Mouse (Mus musculus): Measurements from ENCODE around the gene Cep128. TPM values are rescaled to one million over a fixed set of nuclear protein-coding genes. Genes with fewer than 3 reads are reported as not detected.

Cep128 gene
- total and polyA plus RNA-seq, 2 experiments = 0.67 to 1.2 TPM

DNA sequence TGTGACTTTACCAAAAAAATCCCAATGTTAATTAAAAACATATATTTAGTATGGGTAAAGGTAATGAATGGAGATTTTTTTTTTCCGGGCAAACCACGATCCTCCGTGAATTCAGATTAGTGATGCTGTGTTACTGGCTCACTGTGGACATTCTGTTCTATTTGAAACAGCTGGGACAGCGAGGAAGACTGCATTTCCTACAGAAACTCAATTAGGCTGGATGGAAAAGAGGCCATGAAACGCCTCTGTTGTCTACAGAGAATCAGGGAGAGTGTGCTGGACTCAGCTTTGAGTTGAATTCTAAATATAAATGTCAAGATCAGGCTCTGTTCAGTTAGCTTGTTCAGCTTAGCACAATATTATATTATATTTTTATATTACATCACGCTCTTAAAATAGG lies 369.1 kb downstream of the Cep128 start:
- Histone ChIP-seq H3K27me3 (ENCODE audit: control insufficient read depth, insufficient read depth, low read length) (no peaks in the 10 kb centered on the region), H3K4me1 (ENCODE audit: control insufficient read depth, insufficient read depth, low read length) (no peaks in the 10 kb centered on the region), H3K4me3 (ENCODE audit: insufficient read depth, low read depth, low read length) (no peak overlapping the region), H3K79me2 (ENCODE audit: control insufficient read depth, insufficient read depth, low read length) (no peaks in the 10 kb centered on the region), H3K36me3 (ENCODE audit: control insufficient read depth, insufficient read depth, low read length) (no peaks in the 10 kb centered on the region), H3K27ac (replicated peaks; ENCODE audit: insufficient read depth, low read depth, low read length) (no peak overlapping the region), H3K9ac (ENCODE audit: low read depth, low read length) (no peak overlapping the region)
- WGBS = 93% methylated on average over 6 of the region's 6 CpGs
- no peak for TF ChIP-seq CTCF (IDR thresholded peaks at IDR 0.05; ENCODE audit: low read depth, low read length)
- TF ChIP-seq POLR2A (IDR thresholded peaks at IDR 0.05; ENCODE audit: extremely low read depth, insufficient read depth, low read length) = no peak
- DNase-seq (ENCODE audit: extremely low read depth, low read depth, low spot score) = no peak

DNA sequence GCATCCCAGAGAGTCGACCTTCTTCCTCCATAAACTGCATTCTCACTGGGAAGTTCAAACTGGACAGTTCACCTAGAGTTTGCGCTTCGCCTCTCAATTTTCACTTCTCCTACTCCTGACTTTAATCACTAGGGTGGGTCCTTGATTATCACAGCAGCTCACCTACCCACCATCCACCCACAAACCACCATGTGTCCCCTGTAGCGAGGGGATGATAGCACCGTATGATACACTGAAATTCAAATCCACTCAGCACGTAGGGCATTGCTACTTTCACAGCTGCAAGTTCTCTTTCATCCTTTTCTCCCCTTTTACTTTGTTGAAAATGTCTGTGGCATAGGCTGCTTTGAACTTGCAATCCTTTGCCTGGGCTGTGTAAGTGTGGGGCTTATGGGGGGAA lies 371.2 kb downstream of the Cep128 start:
- no peak overlapping the region for H3K27ac ChIP-seq (replicated peaks; ENCODE audit: insufficient read depth, low read depth, low read length)
- H3K4me3 ChIP-seq (ENCODE audit: insufficient read depth, low read depth, low read length) = no peak overlapping the region
- DNase-seq (ENCODE audit: extremely low read depth, low read depth, low spot score) = no peak
- H3K79me2 ChIP-seq (ENCODE audit: control insufficient read depth, insufficient read depth, low read length) = no peaks in the 10 kb centered on the region
- no peaks in the 10 kb centered on the region for H3K27me3 ChIP-seq (ENCODE audit: control insufficient read depth, insufficient read depth, low read length)
- H3K4me1 ChIP-seq (ENCODE audit: control insufficient read depth, insufficient read depth, low read length) = no peaks in the 10 kb centered on the region
- WGBS = 94% methylated on average over 6 of the region's 6 CpGs
- no peak overlapping the region for H3K9ac ChIP-seq (ENCODE audit: low read depth, low read length)
- TF ChIP-seq POLR2A (IDR thresholded peaks at IDR 0.05; ENCODE audit: extremely low read depth, insufficient read depth, low read length) (no peak), CTCF (IDR thresholded peaks at IDR 0.05; ENCODE audit: low read depth, low read length) (no peak)
- H3K36me3 ChIP-seq (ENCODE audit: control insufficient read depth, insufficient read depth, low read length) = no peaks in the 10 kb centered on the region

DNA sequence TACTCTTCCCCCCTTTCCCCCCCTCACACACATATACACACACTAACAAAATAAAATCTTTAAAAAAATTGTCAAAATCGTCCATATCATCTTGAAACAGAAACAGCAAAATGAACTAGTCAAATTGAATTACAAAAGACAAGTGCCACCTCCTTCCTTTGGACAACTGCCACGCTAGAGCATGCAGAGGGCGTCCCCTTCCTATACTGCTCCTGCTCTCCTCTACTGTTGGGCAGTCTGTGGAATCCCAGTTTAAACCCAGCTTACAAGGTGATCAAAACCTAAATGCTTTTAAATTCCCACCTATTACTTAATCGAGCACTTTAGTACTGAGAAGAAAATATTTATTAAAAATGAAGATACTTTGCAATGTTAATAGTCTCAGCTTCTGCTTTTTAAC lies 372.0 kb downstream of the Cep128 start:
- Histone ChIP-seq H3K27me3 (ENCODE audit: control insufficient read depth, insufficient read depth, low read length) (no peaks in the 10 kb centered on the region), H3K4me1 (ENCODE audit: control insufficient read depth, insufficient read depth, low read length) (no peaks in the 10 kb centered on the region), H3K27ac (replicated peaks; ENCODE audit: insufficient read depth, low read depth, low read length) (no peak overlapping the region), H3K9ac (ENCODE audit: low read depth, low read length) (no peak overlapping the region), H3K79me2 (ENCODE audit: control insufficient read depth, insufficient read depth, low read length) (no peaks in the 10 kb centered on the region), H3K4me3 (ENCODE audit: insufficient read depth, low read depth, low read length) (no peak overlapping the region), H3K36me3 (ENCODE audit: control insufficient read depth, insufficient read depth, low read length) (no peaks in the 10 kb centered on the region)
- WGBS = 74% methylated on average over 4 of the region's 4 CpGs
- no peak for TF ChIP-seq POLR2A (IDR thresholded peaks at IDR 0.05; ENCODE audit: extremely low read depth, insufficient read depth, low read length)
- TF ChIP-seq CTCF (IDR thresholded peaks at IDR 0.05; ENCODE audit: low read depth, low read length) = no peak
- DNase-seq (ENCODE audit: extremely low read depth, low read depth, low spot score) = no peak

DNA sequence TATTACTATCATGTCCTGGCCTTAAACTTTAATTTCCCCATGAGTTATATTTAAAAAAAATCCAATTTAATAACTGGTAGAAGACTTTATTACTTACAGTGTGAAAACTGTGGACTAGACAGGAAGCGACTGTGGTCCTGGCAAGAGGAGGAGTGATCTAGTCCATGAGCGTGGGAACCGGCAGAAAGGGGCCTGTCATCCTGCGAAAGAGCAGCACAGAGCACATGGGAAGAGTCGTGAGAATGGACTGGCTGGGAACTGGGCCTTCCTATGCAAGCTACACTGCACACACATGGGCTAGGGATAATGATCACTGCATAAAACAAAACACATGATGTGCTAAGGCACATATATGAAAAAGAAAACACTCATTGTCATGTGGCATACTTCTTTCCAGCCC lies 375.5 kb downstream of the Cep128 start:
- TF ChIP-seq POLR2A (IDR thresholded peaks at IDR 0.05; ENCODE audit: extremely low read depth, insufficient read depth, low read length) = no peak
- TF ChIP-seq CTCF (IDR thresholded peaks at IDR 0.05; ENCODE audit: low read depth, low read length) = no peak
- no peak for DNase-seq (ENCODE audit: extremely low read depth, low read depth, low spot score)
- H3K9ac ChIP-seq (ENCODE audit: low read depth, low read length) = no peak overlapping the region
- H3K27ac ChIP-seq (replicated peaks; ENCODE audit: insufficient read depth, low read depth, low read length) = no peak overlapping the region
- H3K27me3 ChIP-seq (ENCODE audit: control insufficient read depth, insufficient read depth, low read length) = no peaks in the 10 kb centered on the region
- 82% methylated on average over 5 of the region's 5 CpGs for WGBS
- H3K79me2 ChIP-seq (ENCODE audit: control insufficient read depth, insufficient read depth, low read length) = no peaks in the 10 kb centered on the region
- no peaks in the 10 kb centered on the region for H3K4me1 ChIP-seq (ENCODE audit: control insufficient read depth, insufficient read depth, low read length)
- H3K4me3 ChIP-seq (ENCODE audit: insufficient read depth, low read depth, low read length) = no peak overlapping the region
- H3K36me3 ChIP-seq (ENCODE audit: control insufficient read depth, insufficient read depth, low read length) = no peaks in the 10 kb centered on the region

DNA sequence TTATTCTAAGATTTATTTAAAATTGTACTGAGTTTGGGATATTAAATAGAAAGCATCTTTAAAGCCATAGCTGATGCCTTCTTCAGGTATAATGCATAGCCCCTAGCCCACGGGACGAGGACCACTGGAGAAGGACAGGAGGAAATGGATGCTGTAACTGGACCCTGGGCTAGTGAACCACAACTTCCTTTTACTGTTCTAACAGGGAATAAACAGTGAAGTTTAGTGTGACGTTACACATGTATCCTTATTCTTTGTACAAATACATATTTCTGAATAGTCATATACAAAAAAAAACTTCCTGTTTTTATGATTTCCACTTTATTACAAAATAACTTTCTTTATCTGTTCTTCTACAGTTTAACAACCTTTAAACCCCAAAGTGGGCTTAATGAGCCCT lies 376.0 kb downstream of the Cep128 start:
- Histone ChIP-seq H3K36me3 (ENCODE audit: control insufficient read depth, insufficient read depth, low read length) (no peaks in the 10 kb centered on the region), H3K4me3 (ENCODE audit: insufficient read depth, low read depth, low read length) (no peak overlapping the region), H3K27me3 (ENCODE audit: control insufficient read depth, insufficient read depth, low read length) (no peaks in the 10 kb centered on the region), H3K4me1 (ENCODE audit: control insufficient read depth, insufficient read depth, low read length) (no peaks in the 10 kb centered on the region), H3K79me2 (ENCODE audit: control insufficient read depth, insufficient read depth, low read length) (no peaks in the 10 kb centered on the region), H3K9ac (ENCODE audit: low read depth, low read length) (no peak overlapping the region), H3K27ac (replicated peaks; ENCODE audit: insufficient read depth, low read depth, low read length) (no peak overlapping the region)
- 75% methylated on average over 3 of the region's 3 CpGs for WGBS
- TF ChIP-seq POLR2A (IDR thresholded peaks at IDR 0.05; ENCODE audit: extremely low read depth, insufficient read depth, low read length) (no peak), CTCF (IDR thresholded peaks at IDR 0.05; ENCODE audit: low read depth, low read length) (no peak)
- no peak for DNase-seq (ENCODE audit: extremely low read depth, low read depth, low spot score)

DNA sequence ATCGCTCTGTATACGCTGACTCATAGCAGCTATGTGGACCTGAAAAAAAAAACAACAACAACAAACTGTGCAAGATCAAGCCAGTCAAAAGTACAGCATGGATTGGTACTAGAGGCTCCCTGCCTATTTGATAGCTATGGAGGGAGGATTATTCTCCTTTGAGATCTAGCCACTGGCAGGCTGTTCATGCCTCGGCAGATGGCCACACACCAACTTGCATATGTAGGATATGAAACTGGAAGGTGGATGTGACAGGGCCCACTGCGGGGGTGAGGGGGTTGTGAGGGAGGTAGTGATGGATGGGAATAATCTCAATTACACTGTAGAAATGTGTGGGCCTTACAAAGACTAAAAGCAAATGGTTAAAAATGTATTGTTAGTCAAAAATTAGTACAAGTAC lies 386.7 kb downstream of the Cep128 start:
- no peaks in the 10 kb centered on the region for H3K4me1 ChIP-seq (ENCODE audit: control insufficient read depth, insufficient read depth, low read length)
- H3K27ac ChIP-seq (replicated peaks; ENCODE audit: insufficient read depth, low read depth, low read length) = no peak overlapping the region
- no peaks in the 10 kb centered on the region for H3K27me3 ChIP-seq (ENCODE audit: control insufficient read depth, insufficient read depth, low read length)
- no peak overlapping the region for H3K4me3 ChIP-seq (ENCODE audit: insufficient read depth, low read depth, low read length)
- H3K36me3 ChIP-seq (ENCODE audit: control insufficient read depth, insufficient read depth, low read length) = no peaks in the 10 kb centered on the region
- no peaks in the 10 kb centered on the region for H3K79me2 ChIP-seq (ENCODE audit: control insufficient read depth, insufficient read depth, low read length)
- DNase-seq (ENCODE audit: extremely low read depth, low read depth, low spot score) = no peak
- TF ChIP-seq CTCF (IDR thresholded peaks at IDR 0.05; ENCODE audit: low read depth, low read length) (no peak), POLR2A (IDR thresholded peaks at IDR 0.05; ENCODE audit: extremely low read depth, insufficient read depth, low read length) (no peak)
- no peak overlapping the region for H3K9ac ChIP-seq (ENCODE audit: low read depth, low read length)
- WGBS = 96% methylated on average over 4 of the region's 4 CpGs
